26 mouse cellular contexts compared by ENCODE assay signal in the genomic region with DNA sequence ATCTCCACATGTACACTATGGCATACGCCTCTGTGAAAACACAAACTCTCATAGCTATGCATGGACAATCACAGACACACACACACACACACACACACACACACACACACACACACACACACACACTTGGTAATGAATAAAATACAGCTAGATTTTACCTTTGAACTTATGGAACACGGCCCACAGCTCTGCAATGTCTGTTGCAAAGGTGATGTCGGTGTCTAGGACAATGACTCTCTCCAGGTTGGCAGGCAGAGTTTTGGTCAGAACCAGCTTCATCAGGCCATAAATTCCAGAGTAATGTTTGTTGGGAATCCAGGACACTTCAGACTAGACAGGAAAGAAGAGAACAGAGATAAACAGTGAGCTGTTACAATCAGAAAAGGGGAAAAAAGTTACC.
DNase-seq lines count a peak whose midpoint lies in the region; ATAC-seq and TF ChIP-seq lines count a peak whose summit lies in the region.
"Had no signal": no experiment of that assay in that cellular context is flagged by ENCODE, and none has a peak within 500 bp of the region (broad histone marks: within the 10 kb centered on the region; RNA-seq: fewer than 3 reads in every experiment).

No protein-coding gene starts in this region.

- no peak overlapping the region for H3K9ac ChIP-seq in kidney, embryonic 15.5 days
- H3K9ac ChIP-seq in liver, adult 2 months (ENCODE audit: low read depth, low read length), result no peak overlapping the region
- H3K9ac ChIP-seq in midbrain, postnatal 0 days (replicated peaks; ENCODE audit: low read length, poor library complexity, severe bottlenecking), result no peak overlapping the region
- H3K9ac ChIP-seq: embryonic facial prominence, embryonic 12.5 days; embryonic facial prominence, embryonic 15.5 days; heart, embryonic 12.5 days; heart, embryonic 15.5 days; hindbrain, embryonic 13.5 days had no signal

- no peaks in the 10 kb centered on the region for H3K27me3 ChIP-seq in kidney, embryonic 15.5 days
- no peaks in the 10 kb centered on the region for H3K27me3 ChIP-seq in liver, adult 2 months (ENCODE audit: control insufficient read depth, insufficient read depth, low read length)
- no peaks in the 10 kb centered on the region for H3K27me3 ChIP-seq in midbrain, postnatal 0 days (ENCODE audit: insufficient read depth, low read length)
- H3K27me3 ChIP-seq: embryonic facial prominence, embryonic 12.5 days; embryonic facial prominence, embryonic 15.5 days; heart, embryonic 12.5 days; heart, embryonic 15.5 days; hindbrain, embryonic 13.5 days; Patski had no signal

- H3K4me2 ChIP-seq in kidney, embryonic 15.5 days, result no peak overlapping the region
- no peak overlapping the region for H3K4me2 ChIP-seq in midbrain, postnatal 0 days (ENCODE audit: low read depth, low read length, poor library complexity, severe bottlenecking)
- H3K4me2 ChIP-seq: embryonic facial prominence, embryonic 12.5 days; embryonic facial prominence, embryonic 15.5 days; heart, embryonic 12.5 days; heart, embryonic 15.5 days; hindbrain, embryonic 13.5 days had no signal

- no peaks in the 10 kb centered on the region for H3K79me2 ChIP-seq in liver, adult 2 months (ENCODE audit: control insufficient read depth, insufficient read depth, low read length)

- no peaks in the 10 kb centered on the region for H3K36me3 ChIP-seq in kidney, embryonic 15.5 days
- H3K36me3 ChIP-seq in liver, adult 2 months (ENCODE audit: control insufficient read depth, insufficient read depth, low read length), result no peaks in the 10 kb centered on the region
- no peaks in the 10 kb centered on the region for H3K36me3 ChIP-seq in midbrain, postnatal 0 days (ENCODE audit: insufficient read depth, low read length)
- H3K36me3 ChIP-seq: embryonic facial prominence, embryonic 12.5 days; embryonic facial prominence, embryonic 15.5 days; G1E; heart, embryonic 15.5 days; hindbrain, embryonic 10.5 days; hindbrain, embryonic 13.5 days had no signal

- H3K27ac ChIP-seq in kidney, embryonic 15.5 days, result no peak overlapping the region
- no peak overlapping the region for H3K27ac ChIP-seq in liver, adult 2 months (replicated peaks; ENCODE audit: insufficient read depth, low read depth, low read length)
- H3K27ac ChIP-seq in midbrain, postnatal 0 days (ENCODE audit: low read depth, low read length), result no peak overlapping the region
- H3K27ac ChIP-seq: embryonic facial prominence, embryonic 12.5 days; embryonic facial prominence, embryonic 15.5 days; heart, embryonic 15.5 days; hindbrain, embryonic 10.5 days; hindbrain, embryonic 13.5 days had no signal

- WGBS in kidney, embryonic 15.5 days, result 81% methylated on average over 3 of the region's 3 CpGs
- WGBS in liver, adult 2 months, result 37% methylated on average over 3 of the region's 3 CpGs
- 94% methylated on average over 3 of the region's 3 CpGs for WGBS in midbrain, postnatal 0 days

- no peak overlapping the region for H3K4me3 ChIP-seq in kidney, embryonic 15.5 days (replicated peaks)
- no peak overlapping the region for H3K4me3 ChIP-seq in liver, adult 2 months (ENCODE audit: insufficient read depth, low read depth, low read length)
- no peak overlapping the region for H3K4me3 ChIP-seq in midbrain, postnatal 0 days (ENCODE audit: low read depth, low read length)
- H3K4me3 ChIP-seq: embryonic facial prominence, embryonic 12.5 days; embryonic facial prominence, embryonic 15.5 days; heart, embryonic 12.5 days; heart, embryonic 15.5 days; hindbrain, embryonic 10.5 days; hindbrain, embryonic 13.5 days had no signal

- H3K9me3 ChIP-seq in kidney, embryonic 15.5 days (replicated peaks), result no peaks in the 10 kb centered on the region
- H3K9me3 ChIP-seq in midbrain, postnatal 0 days (ENCODE audit: low read length), result no peaks in the 10 kb centered on the region
- H3K9me3 ChIP-seq: embryonic facial prominence, embryonic 12.5 days; embryonic facial prominence, embryonic 15.5 days; G1E; heart, embryonic 12.5 days; heart, embryonic 15.5 days; hindbrain, embryonic 10.5 days; hindbrain, embryonic 13.5 days had no signal

- DNase-seq in kidney, adult 18-20 months, result peak; percentile 8
- DNase-seq in liver, adult 2 months (ENCODE audit: extremely low read depth, low read depth, low spot score), result peak; percentile 94
- no peak for DNase-seq in liver
- DNase-seq in kidney, postnatal 10 days, result peak; percentile 4
- peak; percentile 35 to 48 for DNase-seq in kidney, postnatal 36 days
- DNase-seq in midbrain, postnatal 0 days (ENCODE audit: low spot score), result no peak
- DNase-seq: adrenal gland, postnatal 14 days; B cell, adult 2 months; cerebellum, adult 11 months; cerebellum, adult 2 months; cerebellum, adult 9-11 months; cerebellum, postnatal 25 days; gastrocnemius, postnatal 25 days; heart, adult 18-20 months; heart, postnatal 10 days; heart, postnatal 36 days had no signal

- no peaks in the 10 kb centered on the region for H3K4me1 ChIP-seq in kidney, embryonic 15.5 days
- H3K4me1 ChIP-seq in liver, adult 2 months (ENCODE audit: control insufficient read depth, insufficient read depth, low read length), result peaks cover 1% of the 10 kb centered on the region; the same call in 1 of the 2 replicates
- no peaks in the 10 kb centered on the region for H3K4me1 ChIP-seq in midbrain, postnatal 0 days (ENCODE audit: insufficient read depth, low read length)
- H3K4me1 ChIP-seq: embryonic facial prominence, embryonic 12.5 days; embryonic facial prominence, embryonic 15.5 days; heart, embryonic 12.5 days; heart, embryonic 15.5 days; hindbrain, embryonic 10.5 days; hindbrain, embryonic 13.5 days had no signal

- ATAC-seq in kidney, embryonic 15.5 days (replicated peaks; ENCODE audit: low FRiP score), result no peak
- ATAC-seq in midbrain, postnatal 0 days (ENCODE audit: low FRiP score), result no peak
- ATAC-seq: forebrain, embryonic 14.5 days; Patski had no signal

- TF ChIP-seq POLR2A in liver, adult 2 months (IDR thresholded peaks at IDR 0.05; ENCODE audit: extremely low read depth, insufficient read depth, low read length), result no peak

- TF ChIP-seq CTCF in liver, adult 2 months (IDR thresholded peaks at IDR 0.05; ENCODE audit: low read depth, low read length), result no peak
- TF ChIP-seq CTCF in midbrain, postnatal 0 days (IDR thresholded peaks at IDR 0.05), result no peak

Comparison
In these comparisons a context has a peak if more than half of its experiments do, and no peak if none do; other contexts are left out.
1. DNase-seq: peak in kidney, adult 18-20 months (single experiment), liver, adult 2 months (single experiment), kidney, postnatal 10 days (single experiment) and kidney, postnatal 36 days (2 of 2); none in liver (single experiment) and midbrain, postnatal 0 days (single experiment).